ENCODE assay signal across 8 mouse cellular contexts in genomic region chr11:97029686-97030417, GRCm38 (mm10). TPM values are rescaled to one million over a fixed set of nuclear protein-coding genes. Genes with fewer than 3 reads are reported as not detected.
DNase-seq lines count a peak whose midpoint lies in the region; ATAC-seq and TF ChIP-seq lines count a peak whose summit lies in the region.

Gene Scrn2 (plus strand): TSS chr11:97029938.

- peak within 1 kb of the TSS; percentile 82 for H3K9ac ChIP-seq in embryonic facial prominence, embryonic 13.5 days
- peak within 1 kb of the TSS; percentile 75 for H3K9ac ChIP-seq in limb, embryonic 15.5 days
- peak within 1 kb of the TSS; percentile 67 for H3K9ac ChIP-seq in midbrain, postnatal 0 days (replicated peaks; ENCODE audit: low read length, poor library complexity, severe bottlenecking)

- peaks cover 26% of the 10 kb centered on the region for H3K4me1 ChIP-seq in embryonic facial prominence, embryonic 13.5 days
- H3K4me1 ChIP-seq in limb, embryonic 15.5 days, result peaks cover 24% of the 10 kb centered on the region
- no peaks in the 10 kb centered on the region; the same call in 1 of the 2 replicates for H3K4me1 ChIP-seq in midbrain, postnatal 0 days (ENCODE audit: insufficient read depth, low read length)

- under 1% methylated on average over 25 of the region's 25 CpGs for WGBS in embryonic facial prominence, embryonic 13.5 days
- WGBS in limb, embryonic 15.5 days, result 2% methylated on average over 25 of the region's 25 CpGs
- WGBS in midbrain, postnatal 0 days, result 0% methylated on average over 25 of the region's 25 CpGs

- H3K4me3 ChIP-seq in embryonic facial prominence, embryonic 13.5 days, result peak within 1 kb of the TSS; percentile 71
- H3K4me3 ChIP-seq in limb, embryonic 15.5 days, result peak within 1 kb of the TSS; percentile 71
- H3K4me3 ChIP-seq in midbrain, postnatal 0 days (ENCODE audit: low read depth, low read length), result peak within 1 kb of the TSS; percentile 63

- H3K4me2 ChIP-seq in embryonic facial prominence, embryonic 13.5 days, result peak within 1 kb of the TSS; percentile 72
- peak within 1 kb of the TSS; percentile 79 for H3K4me2 ChIP-seq in limb, embryonic 15.5 days
- H3K4me2 ChIP-seq in midbrain, postnatal 0 days (ENCODE audit: low read depth, low read length, poor library complexity, severe bottlenecking), result peak within 1 kb of the TSS; percentile 85

- peak; percentile 90 for TF ChIP-seq CTCF in midbrain, postnatal 0 days (IDR thresholded peaks at IDR 0.05)

- H3K9me3 ChIP-seq in embryonic facial prominence, embryonic 13.5 days, result no peaks in the 10 kb centered on the region
- H3K9me3 ChIP-seq in limb, embryonic 15.5 days, result no peaks in the 10 kb centered on the region
- H3K9me3 ChIP-seq in midbrain, postnatal 0 days (ENCODE audit: low read length), result no peaks in the 10 kb centered on the region

- peak; percentile 89 for DNase-seq in 3T3-L1 (ENCODE audit: low read depth, low spot score)
- peak; percentile 86 to 88 for DNase-seq in adrenal gland, postnatal 36 days
- peak; percentile 75 to 85 for DNase-seq in heart, adult 9 months (ENCODE audit: low spot score in 2 of 2)
- DNase-seq in kidney, adult 9 months, result peak; percentile 95
- DNase-seq in midbrain, postnatal 0 days (ENCODE audit: low spot score), result peak; percentile 86
- peak; percentile 67 to 80 for DNase-seq in spleen, postnatal 14 days (ENCODE audit: low spot score in 2 of 2)

- H3K27me3 ChIP-seq in embryonic facial prominence, embryonic 13.5 days, result peaks cover 9% of the 10 kb centered on the region
- H3K27me3 ChIP-seq in limb, embryonic 15.5 days, result peaks cover 3% of the 10 kb centered on the region; the same call in 1 of the 2 replicates
- peaks cover 9% of the 10 kb centered on the region; the same call in 1 of the 2 replicates for H3K27me3 ChIP-seq in midbrain, postnatal 0 days (ENCODE audit: insufficient read depth, low read length)

- ATAC-seq in embryonic facial prominence, embryonic 13.5 days (ENCODE audit: insufficient number of reproducible peaks, insufficient read depth, low FRiP score, low TSS enrichment, low read depth), result peak; percentile 45; the same call in 1 of the 2 replicates
- ATAC-seq in limb, embryonic 15.5 days (ENCODE audit: insufficient number of reproducible peaks, low FRiP score, low TSS enrichment, low read depth), result peak; percentile 59; the same call in 1 of the 2 replicates
- ATAC-seq in midbrain, postnatal 0 days (ENCODE audit: low FRiP score), result peak; percentile 55; the same call in 1 of the 2 replicates

- H3K36me3 ChIP-seq in embryonic facial prominence, embryonic 13.5 days, result peaks cover 19% of the 10 kb centered on the region
- H3K36me3 ChIP-seq in limb, embryonic 15.5 days, result peaks cover 17% of the 10 kb centered on the region
- H3K36me3 ChIP-seq in midbrain, postnatal 0 days (ENCODE audit: insufficient read depth, low read length), result 0 out of 2 replicates have a peak, but pooled peaks cover 2% of the 10 kb centered on the region

- H3K27ac ChIP-seq in embryonic facial prominence, embryonic 13.5 days, result peak within 1 kb of the TSS; percentile 82
- peak within 1 kb of the TSS; percentile 79 for H3K27ac ChIP-seq in limb, embryonic 15.5 days
- peak within 1 kb of the TSS; percentile 69 for H3K27ac ChIP-seq in midbrain, postnatal 0 days (ENCODE audit: low read depth, low read length)

RNA-seq across cellular contexts. Expression of gene Scrn2, which starts in this region (rescaled TPM):
- total RNA-seq in adrenal gland, postnatal 36 days (2021), result 10 to 100 TPM; 15.7 to 18.8 TPM
- polyA plus RNA-seq in embryonic facial prominence, embryonic 13.5 days (2015; fragmentation: Nextera tagmentation; extraction: Ambion mirVana), result 25.0 and 30.6 TPM in 2 replicates
- polyA plus RNA-seq in limb, embryonic 15.5 days (2015; fragmentation: Nextera tagmentation; extraction: Ambion mirVana), result 22.7 and 23.8 TPM in 2 replicates
- 19.6 and 22.3 TPM in 2 replicates for total RNA-seq in midbrain, postnatal 0 days (2014; rRNA removed)
- 11.1 and 11.9 TPM in 2 replicates for polyA plus RNA-seq in midbrain, postnatal 0 days (2015; fragmentation: Nextera tagmentation; extraction: Ambion mirVana)

Comparison
In these comparisons a context has a peak if more than half of its experiments do, and no peak if none do; other contexts are left out.
1. Peak in every context shown above with its lines: DNase-seq, ATAC-seq, H3K4me3 ChIP-seq and H3K27ac ChIP-seq.